Mouse (Mus musculus) limb, embryonic 13.5 days (tissue): ENCODE measurements around the gene E130114P18Rik. TPM values are rescaled to one million over a fixed set of nuclear protein-coding genes. Genes with fewer than 3 reads are reported as not detected.

Experiments
- ATAC-seq: fragments of 200-750 bp; cut with Nextera tagmentation; 2 replicates; pipeline ENCODE4 v1.8.0; 2017; ENCODE audit warnings: low read depth, moderate number of reproducible peaks, moderate TSS enrichment; ENCODE audit not compliant: low FRiP score
- H3K27ac ChIP-seq: fragments of 300-500 bp; sonication (generic); 2 replicates; pipeline ENCODE4 v1.5.1; 2015; ENCODE audit warnings: inconsistent platforms, mild to moderate bottlenecking, moderate library complexity
- H3K27me3 ChIP-seq: fragments of 300-500 bp; sonication (generic); 2 replicates; pipeline ENCODE4 v1.6.1; 2015; ENCODE audit warnings: mild to moderate bottlenecking, inconsistent platforms
- H3K36me3 ChIP-seq: fragments of 300-500 bp; sonication (generic); 2 replicates; pipeline ENCODE4 v1.6.1; 2015; ENCODE audit warnings: inconsistent platforms, mild to moderate bottlenecking, moderate library complexity
- H3K4me1 ChIP-seq: fragments of 300-500 bp; sonication (generic); 2 replicates; pipeline ENCODE4 v1.6.1; 2015; ENCODE audit warnings: inconsistent platforms
- H3K4me2 ChIP-seq: fragments of 300-500 bp; sonication (generic); replicated peaks from 2 replicates; pipeline ENCODE4 v1.6.1; 2015; ENCODE audit warnings: inconsistent platforms, mild to moderate bottlenecking, moderate library complexity
- H3K4me3 ChIP-seq: fragments of 300-500 bp; sonication (generic); 2 replicates; pipeline ENCODE4 v1.5.1; 2015; ENCODE audit warnings: moderate library complexity, mild to moderate bottlenecking, inconsistent platforms
- H3K9ac ChIP-seq: fragments of 300-500 bp; sonication (generic); 2 replicates; pipeline ENCODE4 v1.6.1; 2015; ENCODE audit warnings: mild to moderate bottlenecking, inconsistent platforms
- H3K9me3 ChIP-seq: fragments of 300-500 bp; sonication (generic); 2 replicates; pipeline ENCODE4 v1.6.1; 2016; ENCODE audit warnings: inconsistent platforms
- WGBS: fragments of 180-500 bp; shearing (Covaris S2); methylation state at CpG from one replicate; pipeline ENCODE4 v1.1.7; 2015; 5-methylcytosine and 5-hydroxymethylcytosine counted together
- polyA plus RNA-seq: library from polyadenylated mRNA; unstranded; fragments of >200 nt; fragmentation: Nextera tagmentation; extraction: Ambion mirVana; gene quantifications from 2 replicates; pipeline ENCODE4 v1.2.1, GENCODE M21; 2015

E130114P18Rik gene
- polyA plus RNA-seq, 1 experiment from 2014 or later, result 3.7 TPM

GRCm38 (mm10) chr4:97757207-97757977, 20.5 kb downstream of the E130114P18Rik start:
- Histone ChIP-seq H3K27me3 (peaks cover 5% of the 10 kb centered on the region), H3K27ac (peak overlapping the region; percentile 82), H3K9ac (peak overlapping the region; percentile 73), H3K4me3 (peak overlapping the region; percentile 58), H3K4me2 (peak overlapping the region; percentile 70), H3K9me3 (no peaks in the 10 kb centered on the region), H3K4me1 (peaks cover 55% of the 10 kb centered on the region), H3K36me3 (no peaks in the 10 kb centered on the region)
- peak; percentile 78 for ATAC-seq
- under 1% methylated on average over 33 of the region's 38 CpGs for WGBS

GRCm38 (mm10) chr4:97754241-97754640, 23.6 kb downstream of the E130114P18Rik start:
- 37% methylated on average over 12 of the region's 12 CpGs for WGBS
- Histone ChIP-seq H3K27me3 (peaks cover 5% of the 10 kb centered on the region), H3K4me1 (peaks cover 69% of the 10 kb centered on the region), H3K4me2 (peak overlapping the region; percentile 34; the same call in 1 of the 2 replicates), H3K27ac (peak overlapping the region; percentile 22; the same call in 1 of the 2 replicates), H3K9ac (no peak overlapping the region; the same call in 1 of the 2 replicates), H3K36me3 (no peaks in the 10 kb centered on the region), H3K9me3 (no peaks in the 10 kb centered on the region), H3K4me3 (no peak overlapping the region)
- no peak for ATAC-seq

GRCm38 (mm10) chr4:97753521-97753920, 24.4 kb downstream of the E130114P18Rik start:
- H3K27ac ChIP-seq, result no peak overlapping the region
- no peak for ATAC-seq
- H3K4me3 ChIP-seq, result no peak overlapping the region
- peaks cover 62% of the 10 kb centered on the region for H3K4me1 ChIP-seq
- H3K27me3 ChIP-seq, result peaks cover 5% of the 10 kb centered on the region
- 0 out of 2 replicates have a peak overlapping the region, but pooled peaks have one; percentile 34 for H3K4me2 ChIP-seq
- no peaks in the 10 kb centered on the region for H3K36me3 ChIP-seq
- 15% methylated on average over 1 of the region's 1 CpGs for WGBS
- H3K9me3 ChIP-seq, result no peaks in the 10 kb centered on the region
- H3K9ac ChIP-seq, result no peak overlapping the region

GRCm38 (mm10) chr4:97752276-97753010, 25.4 kb downstream of the E130114P18Rik start:
- no peaks in the 10 kb centered on the region for H3K36me3 ChIP-seq
- 40% methylated on average over 5 of the region's 5 CpGs for WGBS
- peak overlapping the region; percentile 76 for H3K9ac ChIP-seq
- peaks cover 5% of the 10 kb centered on the region for H3K27me3 ChIP-seq
- peaks cover 58% of the 10 kb centered on the region for H3K4me1 ChIP-seq
- peak overlapping the region; percentile 94 for H3K4me2 ChIP-seq
- H3K27ac ChIP-seq, result peak overlapping the region; percentile 70; the same call in 1 of the 2 replicates
- ATAC-seq, result no peak
- H3K4me3 ChIP-seq, result peak overlapping the region; percentile 51
- H3K9me3 ChIP-seq, result no peaks in the 10 kb centered on the region

GRCm38 (mm10) chr4:97751483-97752251, 26.2 kb downstream of the E130114P18Rik start:
- Histone ChIP-seq H3K27ac (peak overlapping the region; percentile 70), H3K4me2 (peak overlapping the region; percentile 94), H3K27me3 (peaks cover 5% of the 10 kb centered on the region), H3K36me3 (no peaks in the 10 kb centered on the region), H3K9me3 (no peaks in the 10 kb centered on the region), H3K9ac (peak overlapping the region; percentile 76), H3K4me1 (peaks cover 57% of the 10 kb centered on the region), H3K4me3 (peak overlapping the region; percentile 51)
- peak; percentile 45 for ATAC-seq
- under 1% methylated on average over 40 of the region's 40 CpGs for WGBS

- WGBS, result 1% methylated on average over 20 of the region's 20 CpGs
- ATAC-seq, result peak; percentile 74
Observed at GRCm38 (mm10) chr4:97751030-97751482, 26.8 kb downstream of the E130114P18Rik start.

GRCm38 (mm10) chr4:97750401-97750800, 27.5 kb downstream of the E130114P18Rik start:
- no peaks in the 10 kb centered on the region for H3K9me3 ChIP-seq
- no peak for ATAC-seq
- H3K36me3 ChIP-seq, result no peaks in the 10 kb centered on the region
- peaks cover 48% of the 10 kb centered on the region for H3K4me1 ChIP-seq
- H3K9ac ChIP-seq, result no peak overlapping the region
- peaks cover 5% of the 10 kb centered on the region for H3K27me3 ChIP-seq
- H3K27ac ChIP-seq, result no peak overlapping the region
- H3K4me3 ChIP-seq, result no peak overlapping the region
- H3K4me2 ChIP-seq, result peak overlapping the region; percentile 94; the same call in 1 of the 2 replicates
- WGBS, result 41% methylated on average over 4 of the region's 4 CpGs

More at GRCm38 (mm10) chr4:97751030-97751482, 26.8 kb downstream of the E130114P18Rik start:
- Histone ChIP-seq H3K27me3 (peaks cover 5% of the 10 kb centered on the region), H3K4me2 (peak overlapping the region; percentile 94), H3K9me3 (no peaks in the 10 kb centered on the region), H3K4me1 (peaks cover 51% of the 10 kb centered on the region), H3K36me3 (no peaks in the 10 kb centered on the region), H3K27ac (peak overlapping the region; percentile 70), H3K9ac (peak overlapping the region; percentile 76), H3K4me3 (peak overlapping the region; percentile 51)

GRCm38 (mm10) chr4:97746106-97746900, 31.6 kb downstream of the E130114P18Rik start:
- Histone ChIP-seq H3K27me3 (peaks cover 9% of the 10 kb centered on the region; the same call in 1 of the 2 replicates), H3K4me3 (peak overlapping the region; percentile 42), H3K27ac (no peak overlapping the region), H3K9ac (peak overlapping the region; percentile 69), H3K36me3 (no peaks in the 10 kb centered on the region), H3K9me3 (no peaks in the 10 kb centered on the region), H3K4me2 (peak overlapping the region; percentile 76), H3K4me1 (peaks cover 12% of the 10 kb centered on the region)
- 0 out of 2 replicates have a peak, but pooled peaks have one; percentile 15 for ATAC-seq
- WGBS, result 5% methylated on average over 19 of the region's 19 CpGs

GRCm38 (mm10) chr4:97745296-97746105, 32.4 kb downstream of the E130114P18Rik start:
- Histone ChIP-seq H3K9ac (peak overlapping the region; percentile 69), H3K4me3 (peak overlapping the region; percentile 42), H3K27ac (no peak overlapping the region), H3K9me3 (no peaks in the 10 kb centered on the region), H3K4me2 (peak overlapping the region; percentile 76), H3K27me3 (peaks cover 9% of the 10 kb centered on the region; the same call in 1 of the 2 replicates), H3K4me1 (peaks cover 5% of the 10 kb centered on the region; the same call in 1 of the 2 replicates), H3K36me3 (no peaks in the 10 kb centered on the region)
- ATAC-seq, result peak; percentile 82
- 4% methylated on average over 32 of the region's 32 CpGs for WGBS

- ATAC-seq, result no peak
- Histone ChIP-seq H3K9me3 (no peaks in the 10 kb centered on the region), H3K4me2 (no peak overlapping the region), H3K4me3 (no peak overlapping the region), H3K36me3 (no peaks in the 10 kb centered on the region), H3K9ac (no peak overlapping the region), H3K27ac (no peak overlapping the region), H3K27me3 (peaks cover 9% of the 10 kb centered on the region; the same call in 1 of the 2 replicates), H3K4me1 (peaks cover 5% of the 10 kb centered on the region; the same call in 1 of the 2 replicates)
- 79% methylated on average over 5 of the region's 5 CpGs for WGBS
Observed at GRCm38 (mm10) chr4:97743932-97744331, 33.9 kb downstream of the E130114P18Rik start.
